11 mouse cellular contexts compared by ENCODE assay signal in the genomic region with DNA sequence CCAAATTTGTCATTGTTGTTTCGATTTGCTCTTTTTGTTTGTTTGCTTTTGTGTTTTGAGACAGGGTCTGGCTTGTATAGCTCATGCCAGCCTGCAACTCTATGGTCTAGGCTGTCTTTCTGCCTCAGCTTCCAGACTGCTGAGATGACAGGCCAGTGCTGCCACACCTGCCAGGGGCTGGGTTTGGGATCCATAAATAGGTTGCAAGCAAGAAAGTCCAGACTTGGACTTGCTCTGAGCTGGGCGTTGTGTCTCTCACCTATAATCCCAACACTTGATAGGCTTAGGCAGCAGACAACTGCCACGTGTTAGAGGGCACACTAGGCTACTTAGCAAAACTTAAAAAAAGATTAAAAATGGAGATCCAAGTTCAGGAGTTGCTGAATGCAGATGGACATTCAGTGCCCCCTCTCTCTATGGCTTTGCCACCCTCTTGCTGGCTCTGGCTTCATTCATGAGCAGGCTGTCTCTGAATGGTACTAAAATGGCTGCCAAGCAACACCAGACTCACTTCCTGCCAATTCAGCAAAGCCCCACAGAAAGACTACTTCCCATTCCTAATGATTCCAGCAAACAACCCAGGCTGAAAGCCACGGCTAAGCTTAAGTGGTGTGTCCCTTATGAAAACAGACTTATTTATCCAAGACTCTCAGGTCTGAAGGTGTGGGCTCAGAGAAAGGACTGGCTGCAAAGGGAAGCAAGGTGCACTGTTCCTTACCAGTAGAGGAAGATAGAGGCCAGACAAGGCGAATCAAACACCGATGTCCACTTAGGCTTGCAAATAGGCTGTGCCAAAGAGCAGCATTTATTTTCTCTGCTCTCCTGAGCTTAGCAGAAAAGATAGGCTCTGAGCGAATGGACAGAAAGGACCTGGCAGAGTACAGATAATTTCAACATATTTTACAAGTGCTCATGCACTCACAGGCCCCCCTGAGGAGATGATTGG. TPM values are rescaled to one million over a fixed set of nuclear protein-coding genes. Genes with fewer than 3 reads are reported as not detected.
A peak's percentile ranks its signal among the peaks of the same experiment; 100 is the strongest.
DNase-seq lines count a peak whose midpoint lies in the region; ATAC-seq and TF ChIP-seq lines count a peak whose summit lies in the region.
"Had no signal": no experiment of that assay in that cellular context is flagged by ENCODE, and none has a peak within 500 bp of the region (broad histone marks: within the 10 kb centered on the region; RNA-seq: fewer than 3 reads in every experiment).

No protein-coding gene starts in this region.

- no peaks in the 10 kb centered on the region for H3K36me3 ChIP-seq in forebrain, postnatal 0 days (ENCODE audit: insufficient read depth)
- H3K36me3 ChIP-seq in forebrain, embryonic 15.5 days = no peaks in the 10 kb centered on the region
- peaks cover 9% of the 10 kb centered on the region for H3K36me3 ChIP-seq in liver, adult 2 months (ENCODE audit: control insufficient read depth, insufficient read depth, low read length)
- H3K36me3 ChIP-seq in liver, postnatal 0 days (replicated peaks; ENCODE audit: insufficient read depth, low read length) = 0 out of 2 replicates have a peak, but pooled peaks cover 3% of the 10 kb centered on the region
- no peaks in the 10 kb centered on the region for H3K36me3 ChIP-seq in liver, embryonic 15.5 days (replicated peaks)
- H3K36me3 ChIP-seq: embryonic facial prominence, embryonic 12.5 days; hindbrain, embryonic 12.5 days; lung, embryonic 15.5 days had no signal

- H3K27ac ChIP-seq in forebrain, postnatal 0 days (ENCODE audit: low read depth, low read length) = no peak overlapping the region
- no peak overlapping the region for H3K27ac ChIP-seq in forebrain, embryonic 15.5 days (replicated peaks)
- peak overlapping the region; percentile 43 for H3K27ac ChIP-seq in liver, adult 2 months (replicated peaks; ENCODE audit: insufficient read depth, low read depth, low read length)
- no peak overlapping the region for H3K27ac ChIP-seq in liver, postnatal 0 days (ENCODE audit: low read depth)
- H3K27ac ChIP-seq in liver, embryonic 15.5 days (replicated peaks) = 0 out of 2 replicates have a peak overlapping the region, but pooled peaks have one; percentile 22
- H3K27ac ChIP-seq: embryonic facial prominence, embryonic 12.5 days; hindbrain, embryonic 12.5 days; lung, embryonic 15.5 days had no signal

- H3K27me3 ChIP-seq in forebrain, postnatal 0 days (ENCODE audit: insufficient read depth, low read length) = no peaks in the 10 kb centered on the region
- H3K27me3 ChIP-seq in forebrain, embryonic 15.5 days = no peaks in the 10 kb centered on the region
- H3K27me3 ChIP-seq in liver, adult 2 months (ENCODE audit: control insufficient read depth, insufficient read depth, low read length) = no peaks in the 10 kb centered on the region
- no peaks in the 10 kb centered on the region for H3K27me3 ChIP-seq in liver, postnatal 0 days (ENCODE audit: insufficient read depth, low read length)
- no peaks in the 10 kb centered on the region for H3K27me3 ChIP-seq in liver, embryonic 15.5 days
- H3K27me3 ChIP-seq: lung, embryonic 15.5 days had no signal

- H3K4me1 ChIP-seq in forebrain, postnatal 0 days (ENCODE audit: insufficient read depth) = peaks cover 9% of the 10 kb centered on the region; the same call in 1 of the 2 replicates
- peaks cover 6% of the 10 kb centered on the region for H3K4me1 ChIP-seq in forebrain, embryonic 15.5 days
- peaks cover 69% of the 10 kb centered on the region for H3K4me1 ChIP-seq in liver, adult 2 months (ENCODE audit: control insufficient read depth, insufficient read depth, low read length)
- peaks cover 46% of the 10 kb centered on the region for H3K4me1 ChIP-seq in liver, postnatal 0 days (ENCODE audit: insufficient read depth)
- H3K4me1 ChIP-seq in liver, embryonic 15.5 days (replicated peaks) = peaks cover 64% of the 10 kb centered on the region

- H3K9me3 ChIP-seq in forebrain, postnatal 0 days (ENCODE audit: low read length) = no peaks in the 10 kb centered on the region
- H3K9me3 ChIP-seq in forebrain, embryonic 15.5 days = no peaks in the 10 kb centered on the region
- H3K9me3 ChIP-seq in liver, postnatal 0 days (ENCODE audit: low read length) = no peaks in the 10 kb centered on the region
- H3K9me3 ChIP-seq in liver, embryonic 15.5 days (replicated peaks) = no peaks in the 10 kb centered on the region
- H3K9me3 ChIP-seq: embryonic facial prominence, embryonic 12.5 days; hindbrain, embryonic 12.5 days; lung, embryonic 15.5 days had no signal

- ATAC-seq in forebrain, postnatal 0 days = peak; percentile 15; the same call in 1 of the 2 replicates
- no peak for ATAC-seq in forebrain, embryonic 15.5 days (replicated peaks)
- ATAC-seq in liver, postnatal 0 days = no peak
- no peak for ATAC-seq in liver, embryonic 15.5 days (ENCODE audit: insufficient read depth)

- DNase-seq in forebrain, postnatal 0 days = peak; percentile 27
- DNase-seq in liver, adult 2 months (ENCODE audit: extremely low read depth, low read depth, low spot score) = peak; percentile 59
- no peak for DNase-seq in liver, postnatal 0 days
- DNase-seq in ZHBTc4 (ENCODE audit: low read depth, low spot score) = peak; percentile 53
- no peak for DNase-seq in thymus, postnatal 25 days
- no peak for DNase-seq in embryo, embryonic 10 days (ENCODE audit: low spot score)

- TF ChIP-seq CTCF in forebrain, postnatal 0 days (IDR thresholded peaks at IDR 0.05; ENCODE audit: low read depth) = no peak
- TF ChIP-seq CTCF in liver, adult 2 months (IDR thresholded peaks at IDR 0.05; ENCODE audit: low read depth, low read length) = no peak
- no peak for TF ChIP-seq CTCF in liver, postnatal 0 days (IDR thresholded peaks at IDR 0.05; ENCODE audit: low read depth)

- H3K79me2 ChIP-seq in liver, adult 2 months (ENCODE audit: control insufficient read depth, insufficient read depth, low read length) = peaks cover 84% of the 10 kb centered on the region

- H3K9ac ChIP-seq in forebrain, postnatal 0 days = no peak overlapping the region
- H3K9ac ChIP-seq in forebrain, embryonic 15.5 days (replicated peaks) = no peak overlapping the region
- no peak overlapping the region; the same call in 1 of the 2 replicates for H3K9ac ChIP-seq in liver, adult 2 months (ENCODE audit: low read depth, low read length)
- H3K9ac ChIP-seq in liver, postnatal 0 days (replicated peaks) = no peak overlapping the region
- no peak overlapping the region for H3K9ac ChIP-seq in liver, embryonic 15.5 days
- H3K9ac ChIP-seq: embryonic facial prominence, embryonic 12.5 days; hindbrain, embryonic 12.5 days; lung, embryonic 15.5 days had no signal

- no peak for TF ChIP-seq EP300 in liver, postnatal 0 days (IDR thresholded peaks at IDR 0.05; ENCODE audit: low read depth)

- 72% methylated on average over 7 of the region's 7 CpGs for WGBS in forebrain, postnatal 0 days
- 75% methylated on average over 7 of the region's 7 CpGs for WGBS in forebrain, embryonic 15.5 days
- WGBS in liver, adult 2 months = 21% methylated on average over 7 of the region's 7 CpGs
- 63% methylated on average over 7 of the region's 7 CpGs for WGBS in liver, postnatal 0 days (ENCODE audit: insufficient replicate concordance)
- WGBS in liver, embryonic 15.5 days (ENCODE audit: insufficient replicate concordance) = 57% methylated on average over 7 of the region's 7 CpGs

- no peak overlapping the region for H3K4me3 ChIP-seq in forebrain, postnatal 0 days (ENCODE audit: low read depth, low read length)
- H3K4me3 ChIP-seq in forebrain, embryonic 15.5 days = no peak overlapping the region
- H3K4me3 ChIP-seq in liver, adult 2 months (ENCODE audit: insufficient read depth, low read depth, low read length) = no peak overlapping the region
- no peak overlapping the region for H3K4me3 ChIP-seq in liver, postnatal 0 days (ENCODE audit: low read depth, low read length)
- no peak overlapping the region for H3K4me3 ChIP-seq in liver, embryonic 15.5 days (replicated peaks)
- H3K4me3 ChIP-seq: embryonic facial prominence, embryonic 12.5 days; hindbrain, embryonic 12.5 days; lung, embryonic 15.5 days had no signal

- TF ChIP-seq POLR2A in liver, adult 2 months (IDR thresholded peaks at IDR 0.05; ENCODE audit: extremely low read depth, insufficient read depth, low read length) = no peak

- no peak overlapping the region for H3K4me2 ChIP-seq in forebrain, postnatal 0 days (ENCODE audit: low read depth)
- no peak overlapping the region for H3K4me2 ChIP-seq in forebrain, embryonic 15.5 days (replicated peaks)
- H3K4me2 ChIP-seq in liver, postnatal 0 days (ENCODE audit: low read depth, low read length) = no peak overlapping the region
- no peak overlapping the region for H3K4me2 ChIP-seq in liver, embryonic 15.5 days
- H3K4me2 ChIP-seq: embryonic facial prominence, embryonic 12.5 days; hindbrain, embryonic 12.5 days; lung, embryonic 15.5 days had no signal

RNA-seq across cellular contexts. Expression of gene Klf9, which starts 8.7 kb away (rescaled TPM):
- 22.5 and 25.9 TPM in 2 replicates for total RNA-seq in forebrain, postnatal 0 days (2014; rRNA removed)
- polyA plus RNA-seq in forebrain, postnatal 0 days (2015; fragmentation: Nextera tagmentation; extraction: Ambion mirVana) = 10.2 and 11.4 TPM in 2 replicates
- 2.4 and 2.5 TPM in 2 replicates for polyA plus RNA-seq in forebrain, embryonic 15.5 days (2015; fragmentation: Nextera tagmentation; extraction: Ambion mirVana)
- total RNA-seq in liver, adult 2 months (2014; rRNA removed) = 75.0 and 81.6 TPM in 2 replicates
- polyA plus RNA-seq in liver, adult 2 months (2012; rRNA removed) = 32.4 and 32.7 TPM in 2 replicates
- polyA plus RNA-seq in liver, postnatal 0 days (2015; fragmentation: Nextera tagmentation; extraction: Ambion mirVana) = 12.6 and 17.2 TPM in 2 replicates
- polyA plus RNA-seq in liver, embryonic 15.5 days (2015; fragmentation: Nextera tagmentation; extraction: Ambion mirVana) = 1.1 and 1.3 TPM in 2 replicates

Comparison
In these comparisons a context has a peak if more than half of its experiments do, and no peak if none do; other contexts are left out.
1. DNase-seq: peak in forebrain, postnatal 0 days (single experiment), liver, adult 2 months (single experiment) and ZHBTc4 (single experiment); none in liver, postnatal 0 days (single experiment), thymus, postnatal 25 days (single experiment) and embryo, embryonic 10 days (single experiment).
2. H3K27ac ChIP-seq: peak in liver, adult 2 months (single experiment) and liver, embryonic 15.5 days (single experiment); none in forebrain, postnatal 0 days (single experiment), forebrain, embryonic 15.5 days (single experiment) and liver, postnatal 0 days (single experiment).